Mouse (Mus musculus) kidney, adult 10 weeks (tissue): Measurements from ENCODE around the gene Zfp51. TPM values are rescaled to one million over a fixed set of nuclear protein-coding genes. Genes with fewer than 3 reads are reported as not detected.

Experiments
- polyA plus RNA-seq: library from polyadenylated mRNA; stranded (reverse); fragments of 350-450 nt; fragmentation: Illumina TruSeq; extraction: RNeasy Lipid Tissue Mini Kit (QIAGEN cat#74804); gene quantifications from one replicate; pipeline ENCODE4 v1.2.3, GENCODE M21; 2014; ENCODE audit warnings: low read depth, low replicate concordance

The Zfp51 gene
- 38.9 TPM for polyA plus RNA-seq

GRCm38 (mm10) chr17:21450138-21450704, at the start of gene Zfp51:
Zfp51 (plus strand) TSS chr17:21450374.

GRCm38 (mm10) chr17:21422664-21423599, 27.2 kb upstream of the Zfp51 start, which contains the start of gene Zfp54:
Zfp54 (plus strand) TSS chr17:21423227.

DNA sequence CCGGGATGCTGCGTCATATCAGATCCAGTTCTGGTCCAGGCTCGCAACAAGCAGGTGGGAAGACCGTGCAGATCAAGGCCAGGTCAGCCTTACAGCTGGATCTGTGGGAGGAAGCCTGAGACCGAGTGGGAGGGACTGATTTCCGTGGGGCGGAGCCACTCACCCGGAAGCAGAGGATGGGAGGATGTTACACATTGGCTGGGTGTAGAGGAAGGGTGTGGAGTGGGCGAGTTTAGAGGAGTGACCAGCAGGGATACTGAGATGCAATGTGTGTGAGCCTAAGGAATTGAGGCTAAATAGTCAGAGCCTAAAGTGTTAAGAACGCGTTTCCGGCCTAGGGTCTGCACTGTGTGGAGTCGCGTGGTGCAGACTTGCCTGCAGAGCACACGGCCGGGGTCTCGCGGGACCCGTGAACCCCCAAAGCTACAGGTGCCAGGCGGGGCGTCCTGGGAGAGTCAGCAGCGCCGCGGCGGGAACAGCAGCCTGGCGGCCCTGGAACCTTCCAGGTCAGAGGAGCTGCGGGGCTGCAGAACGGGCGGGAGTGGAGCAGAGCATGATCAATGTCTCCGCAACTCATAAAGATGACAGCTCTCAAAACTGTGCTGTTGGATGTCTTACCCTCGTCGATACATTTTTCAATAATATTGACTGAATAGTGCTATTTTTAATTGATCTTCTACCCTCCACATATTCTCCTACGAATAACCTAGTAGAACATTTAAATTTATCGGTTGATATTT, 38.8 kb downstream of the Zfp51 start, which contains the start of gene Zfp53:
Gene Zfp53, plus strand, starts transcription at position 239 of the 740 bp plus-strand sequence.

Other genes starting within 250 kb of the Zfp51 start
- not detected for gene Vmn1r234, start 224.3 kb upstream of the Zfp51 start, polyA plus RNA-seq
- gene Vmn1r235, start 194.0 kb upstream of the Zfp51 start, polyA plus RNA-seq = not detected
- not detected for gene Vmn1r236, start 167.4 kb upstream of the Zfp51 start, polyA plus RNA-seq
- gene Vmn1r237, start 138.5 kb upstream of the Zfp51 start, polyA plus RNA-seq = not detected
- gene Zfp677, start 66.6 kb upstream of the Zfp51 start, polyA plus RNA-seq = 16.8 TPM
- gene Zfp54, start 27.1 kb upstream of the Zfp51 start, polyA plus RNA-seq = 21.1 TPM
- 20.0 TPM for gene Zfp53, start 38.6 kb downstream of the Zfp51 start, polyA plus RNA-seq
- gene Zfp52, start 85.2 kb downstream of the Zfp51 start, polyA plus RNA-seq = 27.1 TPM
- 19.0 TPM for gene Zfp948, start 116.6 kb downstream of the Zfp51 start, polyA plus RNA-seq
- gene Zfp983, start 200.2 kb downstream of the Zfp51 start, polyA plus RNA-seq = 13.5 TPM
- 28.2 TPM for gene Gm10226, start 241.5 kb downstream of the Zfp51 start, polyA plus RNA-seq